Mouse (Mus musculus) heart, embryonic 12.5 days (tissue): ENCODE measurements around the gene Gpat2. TPM values are rescaled to one million over a fixed set of nuclear protein-coding genes. Genes with fewer than 3 reads are reported as not detected.

ENCODE experiments used
- ATAC-seq: fragments of 200-750 bp; cut with Nextera tagmentation; 2 replicates; pipeline ENCODE4 v1.8.0; 2017; ENCODE audit warnings: moderate TSS enrichment, moderate library complexity; ENCODE audit not compliant: insufficient number of reproducible peaks, low FRiP score
- H3K27ac ChIP-seq: fragments of 300-500 bp; sonication (generic); 2 replicates; pipeline ENCODE4 v1.5.1; 2016; ENCODE audit warnings: mild to moderate bottlenecking, moderate library complexity; ENCODE audit not compliant: poor library complexity, severe bottlenecking
- H3K27me3 ChIP-seq: fragments of 300-500 bp; sonication (generic); replicated peaks from 2 replicates; pipeline ENCODE4 v1.6.1; 2016; ENCODE audit warnings: mild to moderate bottlenecking, moderate library complexity
- H3K36me3 ChIP-seq: fragments of 300-500 bp; sonication (generic); 2 replicates; pipeline ENCODE4 v1.6.1; 2016; ENCODE audit warnings: mild to moderate bottlenecking, moderate library complexity
- H3K4me1 ChIP-seq: fragments of 300-500 bp; sonication (generic); replicated peaks from 2 replicates; pipeline ENCODE4 v1.6.1; 2016; ENCODE audit warnings: mild to moderate bottlenecking
- H3K4me2 ChIP-seq: fragments of 300-500 bp; sonication (generic); 2 replicates; pipeline ENCODE4 v1.6.1; 2016; ENCODE audit warnings: mild to moderate bottlenecking, moderate library complexity
- H3K4me3 ChIP-seq: fragments of 300-500 bp; sonication (generic); 2 replicates; pipeline ENCODE4 v1.5.1; 2016; ENCODE audit warnings: mild to moderate bottlenecking
- H3K9ac ChIP-seq: fragments of 300-500 bp; sonication (generic); 2 replicates; pipeline ENCODE4 v1.6.1; 2016; ENCODE audit warnings: mild to moderate bottlenecking, moderate library complexity
- H3K9me3 ChIP-seq: fragments of 300-500 bp; sonication (generic); replicated peaks from 2 replicates; pipeline ENCODE4 v1.6.1; 2016; ENCODE audit warnings: mild to moderate bottlenecking, moderate library complexity
- WGBS: fragments of 180-500 bp; shearing (Covaris S2); methylation state at CpG from one replicate; pipeline ENCODE4 v1.1.7; 2016; 5-methylcytosine and 5-hydroxymethylcytosine counted together
- polyA plus RNA-seq: library from polyadenylated mRNA; unstranded; fragments of >200 nt; fragmentation: Nextera tagmentation; extraction: Ambion mirVana; gene quantifications from 2 replicates; pipeline ENCODE4 v1.2.1, GENCODE M21; 2016

Gene Gpat2
- polyA plus RNA-seq, 1 experiment from 2014 or later, result 0.45 TPM

DNA sequence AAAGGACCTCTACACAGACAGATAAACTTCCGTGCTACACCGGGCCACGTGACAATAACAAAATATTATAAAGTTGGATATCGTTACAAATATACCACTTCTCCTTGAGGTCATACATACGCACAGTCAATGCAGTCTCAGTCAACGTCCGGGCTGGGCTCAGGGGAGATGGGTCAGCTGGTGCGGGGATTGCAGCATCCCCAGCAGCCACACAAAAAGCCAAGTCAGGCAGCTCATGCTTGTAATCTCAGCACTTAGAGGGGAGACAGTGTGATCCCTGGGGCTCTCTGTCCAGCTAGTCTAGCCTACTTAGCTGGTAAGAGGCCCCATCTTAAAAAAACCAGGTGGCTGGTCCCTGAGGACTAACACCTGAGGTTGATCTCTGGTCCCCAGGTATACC, 46.3 kb downstream of the Gpat2 start:
- H3K36me3 ChIP-seq, result no peaks in the 10 kb centered on the region
- WGBS, result 81% methylated on average over 8 of the region's 8 CpGs

DNA sequence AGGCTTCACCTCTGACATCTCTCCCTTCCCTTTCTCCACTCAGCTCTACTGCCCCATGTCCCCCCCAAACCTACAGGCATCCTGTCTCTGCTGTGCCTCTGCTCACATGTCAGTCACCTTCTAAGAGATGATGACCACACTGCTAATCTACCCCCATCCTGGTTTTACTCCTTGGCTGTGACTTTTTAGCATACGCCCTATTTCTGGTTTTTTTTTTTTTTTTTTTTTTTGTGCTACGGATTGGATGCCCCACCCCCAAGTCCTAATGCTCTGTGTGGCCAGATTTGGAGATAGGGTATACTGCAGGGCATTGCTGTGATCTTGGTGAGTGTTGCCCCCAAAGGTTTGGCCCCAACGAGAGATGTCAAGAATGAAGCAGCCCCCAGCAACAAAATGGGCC, 47.3 kb downstream of the Gpat2 start:
- no peaks in the 10 kb centered on the region for H3K36me3 ChIP-seq
- no peak overlapping the region for H3K27ac ChIP-seq
- no peak for ATAC-seq
- H3K4me1 ChIP-seq, result no peaks in the 10 kb centered on the region
- no peak overlapping the region for H3K4me3 ChIP-seq
- no peak overlapping the region for H3K4me2 ChIP-seq
- no peak overlapping the region for H3K9ac ChIP-seq
- WGBS, result 59% methylated on average over 3 of the region's 3 CpGs
- H3K27me3 ChIP-seq, result no peaks in the 10 kb centered on the region
- no peaks in the 10 kb centered on the region for H3K9me3 ChIP-seq

More for the DNA sequence above, 46.3 kb downstream of the Gpat2 start:
- H3K4me1 ChIP-seq, result no peaks in the 10 kb centered on the region
- H3K27ac ChIP-seq, result no peak overlapping the region
- no peaks in the 10 kb centered on the region for H3K9me3 ChIP-seq
- no peak for ATAC-seq
- H3K4me2 ChIP-seq, result no peak overlapping the region
- H3K27me3 ChIP-seq, result no peaks in the 10 kb centered on the region
- H3K9ac ChIP-seq, result no peak overlapping the region
- H3K4me3 ChIP-seq, result no peak overlapping the region

DNA sequence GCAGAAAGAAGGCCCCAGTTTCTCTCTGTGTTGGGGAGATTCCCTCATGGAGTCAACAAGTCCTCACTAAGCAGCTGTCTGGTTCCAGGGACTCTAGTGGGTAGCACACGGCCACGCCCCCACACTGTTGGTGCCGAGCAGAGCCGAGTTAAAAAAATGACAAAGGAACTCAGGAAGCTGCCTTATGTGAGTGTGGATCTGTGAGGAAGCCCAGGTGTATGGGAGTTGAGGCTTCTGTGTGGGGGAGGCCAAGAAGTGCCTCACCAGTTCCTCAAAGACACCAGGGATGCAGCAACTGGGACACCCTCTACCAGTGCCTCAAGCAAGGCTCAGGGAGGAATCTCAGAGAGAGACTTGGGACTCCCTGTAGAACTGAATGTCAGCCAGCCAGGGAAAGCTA, 54.2 kb downstream of the Gpat2 start:
- Histone ChIP-seq H3K9ac (no peak overlapping the region), H3K36me3 (no peaks in the 10 kb centered on the region), H3K4me1 (peaks cover 20% of the 10 kb centered on the region), H3K9me3 (no peaks in the 10 kb centered on the region), H3K4me3 (no peak overlapping the region), H3K4me2 (no peak overlapping the region), H3K27ac (no peak overlapping the region), H3K27me3 (peaks cover 61% of the 10 kb centered on the region)
- no peak for ATAC-seq
- WGBS, result 74% methylated on average over 4 of the region's 4 CpGs

DNA sequence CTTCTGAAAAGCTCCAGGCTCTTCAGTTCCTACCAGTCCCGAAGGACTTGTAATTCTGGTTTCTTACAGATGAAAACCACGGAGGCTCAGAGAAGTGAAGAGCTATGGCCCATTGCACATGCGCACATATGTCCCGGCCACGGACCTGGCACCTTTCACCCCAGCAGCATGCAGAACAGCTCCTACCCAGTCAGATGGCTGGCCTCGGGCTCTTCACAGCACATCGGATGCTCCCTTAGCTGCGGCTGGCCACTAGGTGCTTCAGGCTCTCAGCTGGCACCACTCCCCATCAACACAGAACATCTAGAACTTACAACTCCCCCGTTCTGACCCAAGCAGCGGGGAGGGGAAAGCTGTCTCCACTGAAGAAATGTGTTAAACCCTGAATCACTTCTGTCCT, 54.8 kb downstream of the Gpat2 start:
- peaks cover 26% of the 10 kb centered on the region for H3K4me1 ChIP-seq
- H3K9me3 ChIP-seq, result no peaks in the 10 kb centered on the region
- 64% methylated on average over 10 of the region's 10 CpGs for WGBS
- ATAC-seq, result no peak
- no peak overlapping the region for H3K9ac ChIP-seq
- no peaks in the 10 kb centered on the region for H3K36me3 ChIP-seq
- no peak overlapping the region for H3K4me2 ChIP-seq
- no peak overlapping the region for H3K4me3 ChIP-seq
- no peak overlapping the region for H3K27ac ChIP-seq
- H3K27me3 ChIP-seq, result peaks cover 63% of the 10 kb centered on the region

DNA sequence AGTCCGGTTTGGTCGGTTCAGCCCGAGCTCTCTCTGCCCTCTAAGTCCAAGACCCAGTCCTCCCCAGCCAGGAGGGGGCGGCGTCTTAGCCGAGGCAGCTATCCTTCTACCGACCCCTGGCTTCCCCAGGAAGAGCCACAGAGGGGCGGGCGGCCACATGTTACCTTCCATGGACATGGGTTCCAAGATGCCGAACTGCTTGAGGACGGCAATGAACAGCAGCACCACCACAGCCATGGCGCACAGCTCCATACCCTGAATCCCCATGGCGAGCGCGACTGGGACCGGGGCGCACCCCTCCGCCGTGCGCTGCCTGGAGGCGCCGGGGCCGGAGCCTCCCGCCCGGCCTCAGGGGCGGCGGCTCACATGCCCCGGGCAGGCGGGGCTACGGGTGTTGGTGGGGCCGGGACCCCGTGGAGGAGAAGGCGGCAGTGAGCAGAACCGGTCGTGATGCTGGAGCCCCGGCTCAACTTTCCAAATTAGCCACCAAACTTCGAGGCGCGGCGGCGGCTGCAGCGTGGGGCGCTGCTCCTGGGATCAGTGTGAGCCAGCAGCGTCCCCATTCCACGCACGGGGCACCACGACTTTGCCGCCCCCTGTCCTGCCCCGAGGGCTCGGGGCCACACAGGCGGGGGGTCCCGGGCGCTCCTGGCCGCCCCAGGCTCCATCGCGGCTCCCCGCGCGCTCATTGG, 57.0 kb downstream of the Gpat2 start:
- WGBS, result under 1% methylated on average over 57 of the region's 59 CpGs
- peaks cover 79% of the 10 kb centered on the region for H3K27me3 ChIP-seq
- peak; percentile 37; the same call in 1 of the 2 replicates for ATAC-seq
- no peaks in the 10 kb centered on the region for H3K36me3 ChIP-seq
- no peaks in the 10 kb centered on the region for H3K9me3 ChIP-seq
- peak overlapping the region; percentile 97 for H3K4me2 ChIP-seq
- peak overlapping the region; percentile 64 for H3K9ac ChIP-seq
- peak overlapping the region; percentile 64 for H3K4me3 ChIP-seq
- H3K27ac ChIP-seq, result no peak overlapping the region
- H3K4me1 ChIP-seq, result peaks cover 31% of the 10 kb centered on the region

DNA sequence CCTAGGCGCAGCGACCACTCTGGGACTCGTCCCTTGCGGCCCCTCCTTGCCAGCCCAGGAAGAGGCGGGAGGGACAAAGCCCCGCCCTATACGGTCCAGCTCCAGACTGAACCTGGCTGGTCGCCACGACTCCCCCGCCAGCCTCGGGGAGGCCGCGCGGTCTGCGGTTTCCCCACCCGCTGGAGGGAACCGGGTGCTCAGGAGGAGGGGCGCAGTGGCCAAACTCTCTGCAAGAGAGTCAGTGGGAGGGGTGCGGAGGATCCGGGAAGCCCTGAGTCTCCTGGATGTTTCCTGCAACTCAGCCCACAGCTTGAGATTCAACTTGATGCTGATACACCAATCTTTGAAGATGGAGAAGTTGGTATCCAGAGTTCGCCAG, 57.5 kb downstream of the Gpat2 start:
- Histone ChIP-seq H3K4me2 (peak overlapping the region; percentile 97), H3K4me1 (peaks cover 31% of the 10 kb centered on the region), H3K9ac (peak overlapping the region; percentile 64), H3K9me3 (no peaks in the 10 kb centered on the region), H3K27ac (no peak overlapping the region), H3K4me3 (peak overlapping the region; percentile 64), H3K27me3 (peaks cover 79% of the 10 kb centered on the region), H3K36me3 (no peaks in the 10 kb centered on the region)
- under 1% methylated on average over 21 of the region's 21 CpGs for WGBS
- ATAC-seq, result peak; percentile 83

DNA sequence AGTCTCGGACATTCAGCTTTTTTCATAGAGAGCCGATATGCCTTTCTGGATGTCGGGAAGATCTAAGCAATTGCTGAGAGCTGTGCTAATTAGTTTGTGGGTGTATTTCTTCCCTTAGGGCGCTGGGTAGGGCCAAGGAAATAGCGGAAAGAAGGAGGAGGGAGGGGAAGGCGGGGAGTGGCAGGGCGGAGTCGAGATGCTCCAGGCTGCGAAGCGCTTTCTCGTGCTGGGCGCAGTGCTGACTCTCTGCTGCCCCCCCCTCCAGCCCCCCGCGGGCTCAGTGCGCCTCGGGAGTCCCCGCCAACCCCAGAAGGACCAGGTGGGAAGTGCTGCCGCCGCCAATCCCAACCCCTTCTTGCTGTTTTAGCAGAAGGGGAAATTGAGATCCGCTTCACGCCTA, 58.0 kb downstream of the Gpat2 start:
- Histone ChIP-seq H3K36me3 (no peaks in the 10 kb centered on the region), H3K9me3 (no peaks in the 10 kb centered on the region), H3K27me3 (peaks cover 79% of the 10 kb centered on the region), H3K4me2 (peak overlapping the region; percentile 97), H3K4me3 (peak overlapping the region; percentile 64), H3K9ac (no peak overlapping the region), H3K27ac (no peak overlapping the region), H3K4me1 (peaks cover 31% of the 10 kb centered on the region)
- no peak for ATAC-seq
- WGBS, result 1% methylated on average over 21 of the region's 21 CpGs

DNA sequence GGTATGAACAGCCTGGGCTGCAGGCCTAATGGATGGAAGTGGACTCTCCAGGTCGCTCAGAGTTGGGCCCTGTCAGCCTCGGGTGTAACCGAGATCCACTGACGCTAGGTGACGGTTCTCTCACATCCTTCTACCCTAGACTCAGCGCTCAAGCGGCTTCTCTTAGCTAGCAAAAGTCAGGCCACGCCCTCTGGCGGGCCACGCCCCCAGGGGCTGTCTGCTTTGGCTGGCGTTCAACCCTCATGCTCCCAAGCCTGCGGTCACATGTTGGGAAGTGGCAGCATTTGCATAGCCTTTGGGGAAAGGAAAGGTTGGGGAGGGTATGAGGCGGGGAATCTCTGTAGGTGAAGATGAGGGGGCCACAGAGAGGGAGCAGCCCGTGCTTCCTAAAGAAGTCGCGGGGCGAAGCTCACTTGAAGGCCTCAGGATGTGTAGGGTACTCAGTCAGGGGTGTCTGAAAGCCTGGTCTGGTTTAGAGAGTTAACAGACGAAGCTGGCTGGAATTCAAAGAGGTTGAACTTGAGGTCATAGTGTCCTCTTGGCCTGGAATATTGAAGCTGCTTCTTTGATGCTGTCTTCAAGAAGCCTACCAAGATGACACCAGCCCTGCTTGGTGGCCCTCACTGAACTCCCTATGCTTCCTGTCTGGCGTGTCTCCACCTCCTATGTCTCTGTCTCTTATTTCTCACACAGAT, 59.6 kb downstream of the Gpat2 start:
- Histone ChIP-seq H3K9ac (0 out of 2 replicates have a peak overlapping the region, but pooled peaks have one; percentile 11), H3K27me3 (peaks cover 64% of the 10 kb centered on the region), H3K27ac (no peak overlapping the region), H3K4me3 (peak overlapping the region; percentile 23), H3K4me2 (peak overlapping the region; percentile 64), H3K36me3 (no peaks in the 10 kb centered on the region), H3K4me1 (peaks cover 31% of the 10 kb centered on the region), H3K9me3 (no peaks in the 10 kb centered on the region)
- 9% methylated on average over 19 of the region's 19 CpGs for WGBS
- peak; percentile 56 for ATAC-seq

Other genes starting within 250 kb of the Gpat2 start
- 1.8 and 2.3 TPM in 2 replicates for gene 1810024B03Rik, start 216.9 kb upstream of the Gpat2 start, polyA plus RNA-seq
- 48.8 and 49.5 TPM in 2 replicates for gene Snrnp200, start 216.8 kb upstream of the Gpat2 start, polyA plus RNA-seq
- gene Ciao1, start 177.4 kb upstream of the Gpat2 start, polyA plus RNA-seq, result 50.2 and 53.7 TPM in 2 replicates
- gene Tmem127, start 177.3 kb upstream of the Gpat2 start, polyA plus RNA-seq, result 24.7 and 27.8 TPM in 2 replicates
- 135 and 136 TPM in 2 replicates for gene Stard7, start 155.0 kb upstream of the Gpat2 start, polyA plus RNA-seq
- 23.8 and 26.3 TPM in 2 replicates for gene Dusp2, start 89.0 kb upstream of the Gpat2 start, polyA plus RNA-seq
- gene Astl, start 86.6 kb upstream of the Gpat2 start, polyA plus RNA-seq, result not detected in 2 replicates
- gene Adra2b, start 62.0 kb upstream of the Gpat2 start, polyA plus RNA-seq, result 7.1 and 7.6 TPM in 2 replicates
- gene Fahd2a, start 19.4 kb downstream of the Gpat2 start, polyA plus RNA-seq, result 26.2 and 29.0 TPM in 2 replicates
- 1.2 TPM in 2 replicates for gene Kcnip3, start 96.9 kb downstream of the Gpat2 start, polyA plus RNA-seq
- 0.19 and 0.21 TPM in 2 replicates for gene Prom2, start 116.3 kb downstream of the Gpat2 start, polyA plus RNA-seq
- gene Zfp661, start 161.9 kb downstream of the Gpat2 start, polyA plus RNA-seq, result 2.4 and 2.9 TPM in 2 replicates
- 138 and 144 TPM in 2 replicates for gene Mrps5, start 162.0 kb downstream of the Gpat2 start, polyA plus RNA-seq
- gene Mal, start 231.5 kb downstream of the Gpat2 start, polyA plus RNA-seq, result 1.1 and 1.5 TPM in 2 replicates